Mouse (Mus musculus) kidney, adult 9 months (tissue): ENCODE measurements around the gene Cd3e.
A peak's percentile ranks its signal among the peaks of the same experiment; 100 is the strongest.

ENCODE experiments used
- DNase-seq: peaks from one replicate; pipeline ENCODE4 v3.0.0; 2022

Gene Cd3e

DNA sequence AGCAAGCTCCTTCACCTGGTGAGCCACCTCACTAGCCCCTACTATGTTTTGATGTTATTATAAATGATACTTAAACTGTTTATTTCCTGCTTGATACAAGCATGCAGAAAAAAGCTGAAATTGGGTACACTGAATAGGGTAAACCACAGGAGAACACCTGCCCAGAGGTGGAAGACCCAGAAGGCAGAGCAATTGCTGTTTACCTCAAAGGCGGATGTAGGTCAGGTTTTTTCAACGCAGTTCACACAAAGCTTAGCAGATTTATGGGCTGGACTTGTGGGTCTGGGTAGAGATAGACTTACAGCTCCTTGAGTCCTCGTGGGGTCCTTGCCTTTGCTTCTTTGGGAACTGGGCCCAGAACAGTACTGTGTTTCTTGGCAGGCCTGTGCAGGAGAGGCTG lies 6.4 kb upstream of the Cd3e start:
- no peak for DNase-seq

DNA sequence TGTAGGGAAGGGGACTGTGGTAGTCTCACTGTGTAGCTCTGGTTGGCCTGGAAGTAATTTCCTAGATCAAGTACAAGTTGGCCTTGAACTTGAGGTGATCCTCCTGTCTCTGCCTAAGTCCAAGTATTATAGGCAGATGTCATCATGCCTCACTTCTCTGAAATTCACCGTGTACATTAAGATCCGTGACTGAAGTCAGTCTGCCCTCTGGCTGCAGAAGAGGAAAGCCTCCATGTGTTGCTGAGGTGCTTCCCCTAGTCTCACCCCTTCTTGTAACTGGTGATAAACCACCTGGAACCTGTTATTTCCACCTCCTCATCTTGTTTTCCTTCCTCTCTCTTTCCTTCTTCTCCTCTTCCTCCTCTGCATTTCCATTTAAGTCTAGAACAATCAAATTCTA lies 5.5 kb upstream of the Cd3e start:
- DNase-seq, result no peak

GRCm38 (mm10) chr9:45011291-45011690 lies 1.9 kb upstream of the Cd3e start:
- no peak for DNase-seq

DNA sequence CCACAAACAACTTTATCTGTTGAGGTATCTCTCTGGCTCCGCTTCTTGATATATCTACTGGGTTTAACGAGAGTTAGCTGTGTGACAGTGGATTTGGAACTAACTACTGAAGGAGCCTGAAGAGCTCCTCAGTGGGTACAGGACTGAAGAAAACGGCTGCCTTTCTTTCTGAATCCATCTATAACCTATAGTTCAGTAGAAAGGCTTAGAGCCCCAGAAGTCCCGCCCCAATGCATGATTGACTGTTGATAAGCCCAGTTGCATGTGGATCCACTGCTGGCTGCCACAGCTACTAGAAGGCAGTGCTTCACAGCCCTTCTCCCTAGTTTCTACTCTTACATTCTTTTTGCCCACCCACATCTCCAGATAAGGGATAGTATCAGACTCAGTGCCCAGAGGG lies 1.0 kb upstream of the Cd3e start:
- no peak for DNase-seq

GRCm38 (mm10) chr9:45008342-45008741 lies 1.1 kb downstream of the Cd3e start:
- no peak for DNase-seq

GRCm38 (mm10) chr9:45007404-45007803 lies 2.0 kb downstream of the Cd3e start:
- no peak for DNase-seq

DNA sequence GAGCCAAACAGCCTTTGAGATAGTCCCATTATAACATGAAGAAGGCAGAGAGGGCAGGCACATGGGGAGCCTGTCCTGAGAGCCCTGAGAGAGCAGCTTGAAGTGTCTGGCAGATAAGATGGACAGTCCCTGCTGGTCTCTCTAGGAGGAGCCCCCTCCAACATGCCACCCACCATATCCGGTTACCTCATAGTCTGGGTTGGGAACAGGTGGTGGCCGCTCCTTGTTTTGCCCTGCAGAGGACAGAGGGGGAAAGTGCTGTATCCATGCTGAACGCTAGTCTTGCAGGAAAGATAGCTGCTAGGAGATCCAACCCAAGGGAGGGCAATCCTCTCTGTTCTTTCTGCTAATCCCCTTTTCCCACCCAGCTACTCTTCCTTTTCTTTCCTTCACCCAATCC lies 9.2 kb downstream of the Cd3e start:
- no peak for DNase-seq

GRCm38 (mm10) chr9:44999776-45000175 lies 9.7 kb downstream of the Cd3e start:
- no peak for DNase-seq

DNA sequence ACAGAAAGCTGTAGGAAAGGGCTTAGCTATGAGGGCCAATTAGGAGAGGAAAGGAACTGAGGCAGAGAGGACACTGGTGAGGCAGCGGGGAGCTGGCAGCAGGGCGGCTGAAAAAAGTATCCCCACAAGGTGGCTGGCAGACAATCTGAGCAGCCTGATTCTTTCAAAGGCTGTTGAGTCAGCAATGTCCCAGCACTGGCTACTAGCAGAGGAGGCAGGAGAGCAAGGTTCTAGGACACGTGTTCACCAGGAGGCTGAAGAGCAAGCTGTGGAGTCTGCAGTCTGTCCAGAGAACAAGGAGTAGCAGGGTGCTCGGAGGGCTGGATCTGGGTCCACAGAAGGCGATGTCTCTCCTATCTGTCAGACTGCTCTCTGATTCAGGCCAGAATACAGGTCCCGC lies 10.3 kb downstream of the Cd3e start:
- DNase-seq, result peak; percentile 76

- DNase-seq, result no peak
Measured at GRCm38 (mm10) chr9:44998138-44998537, 11.3 kb downstream of the Cd3e start.

GRCm38 (mm10) chr9:44996590-44996989 lies 12.8 kb downstream of the Cd3e start:
- no peak for DNase-seq

- no peak for DNase-seq
Measured at GRCm38 (mm10) chr9:44994962-44995361, 14.5 kb downstream of the Cd3e start.

- DNase-seq, result no peak
Measured at GRCm38 (mm10) chr9:44993268-44993667, 16.2 kb downstream of the Cd3e start.

- no peak for DNase-seq
Measured at GRCm38 (mm10) chr9:44992271-44992670, 17.2 kb downstream of the Cd3e start.

- DNase-seq, result no peak
Measured at GRCm38 (mm10) chr9:44991821-44992220, 17.6 kb downstream of the Cd3e start.

DNA sequence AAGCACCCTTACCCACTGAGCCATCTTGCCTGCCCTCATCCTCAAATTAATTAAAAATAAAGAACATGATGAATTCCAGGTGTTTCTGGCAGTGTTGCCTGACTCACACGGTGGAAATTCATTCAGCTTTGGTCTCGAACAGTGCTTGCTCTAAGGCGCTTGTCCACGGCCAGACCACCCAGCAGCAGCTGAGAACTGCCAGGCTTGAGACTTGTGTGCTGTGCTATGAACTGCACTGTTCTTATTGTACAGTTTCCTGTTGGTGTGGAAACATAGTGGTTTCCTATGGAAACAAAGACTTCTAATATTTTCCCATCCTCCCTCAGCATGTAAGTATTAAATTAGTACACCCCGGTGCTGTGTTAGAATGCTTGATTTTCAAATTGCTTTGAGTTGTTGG lies 22.5 kb downstream of the Cd3e start:
- DNase-seq, result no peak

DNA sequence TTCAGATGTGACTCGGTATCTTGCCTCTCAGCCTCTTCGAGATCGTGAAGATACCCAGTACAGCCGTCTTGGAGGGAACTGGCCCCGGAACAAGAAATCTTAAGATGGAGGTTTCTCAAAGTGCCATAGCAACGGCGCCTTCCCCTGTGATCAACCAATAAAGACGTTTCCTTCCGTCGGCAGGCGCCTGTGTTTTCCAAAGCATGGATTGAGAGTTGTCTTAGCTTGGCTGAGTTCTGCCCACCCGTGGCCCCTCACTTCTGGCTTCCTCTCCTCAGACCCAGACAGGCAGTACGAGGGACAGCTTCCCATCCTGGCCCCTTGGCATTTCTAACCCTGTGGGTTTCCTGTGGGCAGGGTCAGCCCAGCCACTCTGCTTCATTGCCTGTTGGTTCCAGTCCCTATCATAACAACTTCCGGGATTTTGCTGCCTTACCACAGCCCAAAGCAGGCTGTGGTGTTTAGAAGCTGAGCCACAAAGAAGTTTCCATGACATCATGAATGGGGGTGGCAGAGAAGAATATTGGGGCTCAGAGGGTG lies 23.1 kb downstream of the Cd3e start:
- DNase-seq, result peak; percentile 22

DNA sequence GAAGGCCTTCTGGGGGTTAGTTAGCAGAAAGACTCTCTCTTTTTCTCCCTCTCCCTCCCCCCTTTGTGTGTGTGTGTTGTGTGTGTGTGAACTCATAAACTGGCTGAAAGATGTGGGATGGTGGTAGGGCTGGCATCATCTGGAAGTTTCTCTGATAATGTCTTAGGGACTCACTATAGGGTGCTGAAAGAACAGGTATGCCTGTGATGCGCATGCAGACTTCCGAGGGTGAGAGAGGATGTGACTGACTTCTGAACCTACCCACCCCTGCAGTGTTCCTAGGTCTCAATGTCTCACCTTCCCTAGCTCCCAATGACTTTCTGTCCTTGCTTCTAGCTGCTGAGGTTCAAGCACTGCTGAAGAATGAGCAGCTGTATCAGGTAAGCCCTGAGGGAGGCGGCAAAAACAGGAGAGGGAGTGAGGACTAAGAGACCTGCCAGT lies 23.7 kb downstream of the Cd3e start:
- no peak for DNase-seq

- no peak for DNase-seq
Measured at GRCm38 (mm10) chr9:44983001-44983400, 26.4 kb downstream of the Cd3e start.

DNA sequence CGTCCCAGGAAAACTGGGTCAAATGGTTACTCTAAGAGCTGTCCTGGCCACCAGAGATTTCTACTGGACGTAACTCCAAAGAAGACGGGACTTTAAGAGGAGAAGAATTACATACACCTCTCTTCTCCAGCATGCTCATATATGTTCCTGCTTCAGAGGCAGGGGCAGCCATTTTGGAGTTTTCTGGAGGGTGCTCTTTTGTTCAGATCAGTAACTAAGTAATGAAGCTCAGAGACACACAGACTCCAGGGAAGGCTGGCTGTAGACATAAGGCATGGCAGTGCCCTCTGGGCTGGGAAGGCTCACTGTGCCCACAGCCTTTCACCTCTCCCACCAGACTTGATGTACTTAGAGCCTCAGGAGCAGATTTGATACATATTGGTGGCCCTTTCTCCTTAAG lies 26.9 kb downstream of the Cd3e start:
- DNase-seq, result no peak

DNA sequence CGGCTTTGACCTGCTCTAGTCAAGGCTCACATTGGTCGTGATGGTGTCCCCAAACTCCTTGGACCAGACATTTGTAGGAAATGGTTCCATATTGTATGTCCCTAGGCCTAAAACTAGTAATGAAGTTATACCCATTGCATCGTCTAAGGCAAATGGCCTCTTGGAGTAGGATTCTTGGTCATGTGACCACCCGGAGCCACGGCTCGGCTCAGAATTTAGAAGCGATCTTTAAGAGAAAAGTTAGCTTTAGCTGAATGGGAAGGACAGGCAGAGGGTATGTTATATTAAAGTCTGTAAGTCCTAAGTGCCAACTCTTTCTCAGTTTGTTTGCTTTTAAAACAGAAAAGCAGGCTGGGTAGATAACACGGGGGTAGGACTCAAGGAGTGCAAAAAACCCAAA lies 27.3 kb downstream of the Cd3e start:
- no peak for DNase-seq

DNA sequence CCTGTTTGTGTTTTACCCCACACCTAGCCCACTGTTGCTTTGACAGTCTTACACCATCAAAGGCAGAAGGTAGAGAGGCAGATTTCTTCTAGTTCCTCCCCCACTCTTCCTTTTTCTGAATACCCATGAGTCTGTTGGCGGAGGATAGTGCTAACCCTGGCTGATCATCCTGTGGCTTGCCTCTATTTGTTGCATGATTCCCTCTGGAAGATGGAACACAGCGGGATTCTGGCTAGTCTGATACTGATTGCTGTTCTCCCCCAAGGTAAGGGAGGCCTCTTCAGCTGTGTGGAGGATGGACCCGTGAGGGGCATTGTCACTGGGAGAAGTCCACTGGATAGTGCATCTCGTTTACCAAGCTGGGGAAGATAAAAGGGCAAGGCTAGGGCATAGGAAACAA lies 27.8 kb downstream of the Cd3e start, which contains the start of gene Cd3d:
TSS of gene Cd3d (plus strand) at position 111 of the 400 bp plus-strand sequence.
- DNase-seq, result no peak

DNA sequence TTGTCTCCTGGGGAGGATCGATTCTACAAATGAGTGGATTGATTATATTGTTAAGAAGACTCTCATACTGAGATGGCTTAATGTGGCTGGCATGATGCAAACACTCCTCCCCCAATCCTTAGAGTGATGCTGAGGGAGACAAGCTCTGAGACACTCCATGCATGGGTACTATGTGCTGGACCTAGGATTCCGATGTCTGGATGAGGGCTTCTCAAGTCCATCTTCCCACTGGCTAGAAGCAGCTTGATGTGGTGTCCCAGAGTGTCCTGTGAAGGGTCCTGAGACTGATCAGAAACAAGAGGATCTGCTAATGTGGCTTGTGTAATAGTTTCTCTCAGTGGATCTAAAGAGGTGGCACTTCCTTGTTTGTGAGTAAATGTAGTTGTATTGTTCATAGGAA lies 28.3 kb downstream of the Cd3e start:
- DNase-seq, result no peak

GRCm38 (mm10) chr9:44980242-44980641 lies 29.2 kb downstream of the Cd3e start, which contains the start of gene Cd3g:
Gene Cd3g, minus strand, starts transcription at chr9:44980431.
- no peak for DNase-seq

- no peak for DNase-seq
Measured at GRCm38 (mm10) chr9:44979806-44980205, 29.6 kb downstream of the Cd3e start.

GRCm38 (mm10) chr9:44977813-44978212 lies 31.6 kb downstream of the Cd3e start:
- no peak for DNase-seq
